Mouse (Mus musculus): ENCODE results near the gene Scg3. TPM values are rescaled to one million over a fixed set of nuclear protein-coding genes. Genes with fewer than 3 reads are reported as not detected.
"Not testable (repeated sequence)": the region's sequence is repeated elsewhere in the genome, so short reads cannot be mapped to it uniquely, and the experiment has no call there.

Scg3 gene
- polyA plus RNA-seq, 1 experiment from 2014 or later = 25.3 TPM

- 87% methylated on average over 2 of the region's 2 CpGs for WGBS
- H3K27me3 ChIP-seq (ENCODE audit: low read depth, poor library complexity, severe bottlenecking) = peaks cover 13% of the 10 kb centered on the region
- H3K4me3 ChIP-seq; H3K9me3 ChIP-seq (replicated peaks); H3K27ac ChIP-seq (replicated peaks); H3K4me1 ChIP-seq; DNase-seq (ENCODE audit: low spot score); H3K36me3 ChIP-seq: not testable (repeated sequence)
Observed at GRCm38 (mm10) chr9:75619761-75620160, 64.1 kb downstream of the Scg3 start.

- Histone ChIP-seq H3K36me3 (no peaks in the 10 kb centered on the region), H3K27me3 (ENCODE audit: low read depth, poor library complexity, severe bottlenecking) (peaks cover 4% of the 10 kb centered on the region), H3K4me3 (no peak overlapping the region), H3K9me3 (replicated peaks) (no peaks in the 10 kb centered on the region), H3K4me1 (no peaks in the 10 kb centered on the region), H3K27ac (replicated peaks) (no peak overlapping the region)
- 88% methylated on average over 6 of the region's 6 CpGs for WGBS
- DNase-seq (ENCODE audit: low spot score) = no peak
Observed at GRCm38 (mm10) chr9:75618836-75619400, 64.9 kb downstream of the Scg3 start.

GRCm38 (mm10) chr9:75616560-75616959 is 67.3 kb downstream of the Scg3 start:
- H3K36me3 ChIP-seq = no peaks in the 10 kb centered on the region
- H3K4me1 ChIP-seq = no peaks in the 10 kb centered on the region
- no peaks in the 10 kb centered on the region for H3K27me3 ChIP-seq (ENCODE audit: low read depth, poor library complexity, severe bottlenecking)
- 76% methylated on average over 3 of the region's 3 CpGs for WGBS
- no peak for DNase-seq (ENCODE audit: low spot score)
- no peak overlapping the region for H3K27ac ChIP-seq (replicated peaks)
- H3K4me3 ChIP-seq = no peak overlapping the region
- H3K9me3 ChIP-seq (replicated peaks) = 0 out of 2 replicates have a peak, but pooled peaks cover 3% of the 10 kb centered on the region

DNA sequence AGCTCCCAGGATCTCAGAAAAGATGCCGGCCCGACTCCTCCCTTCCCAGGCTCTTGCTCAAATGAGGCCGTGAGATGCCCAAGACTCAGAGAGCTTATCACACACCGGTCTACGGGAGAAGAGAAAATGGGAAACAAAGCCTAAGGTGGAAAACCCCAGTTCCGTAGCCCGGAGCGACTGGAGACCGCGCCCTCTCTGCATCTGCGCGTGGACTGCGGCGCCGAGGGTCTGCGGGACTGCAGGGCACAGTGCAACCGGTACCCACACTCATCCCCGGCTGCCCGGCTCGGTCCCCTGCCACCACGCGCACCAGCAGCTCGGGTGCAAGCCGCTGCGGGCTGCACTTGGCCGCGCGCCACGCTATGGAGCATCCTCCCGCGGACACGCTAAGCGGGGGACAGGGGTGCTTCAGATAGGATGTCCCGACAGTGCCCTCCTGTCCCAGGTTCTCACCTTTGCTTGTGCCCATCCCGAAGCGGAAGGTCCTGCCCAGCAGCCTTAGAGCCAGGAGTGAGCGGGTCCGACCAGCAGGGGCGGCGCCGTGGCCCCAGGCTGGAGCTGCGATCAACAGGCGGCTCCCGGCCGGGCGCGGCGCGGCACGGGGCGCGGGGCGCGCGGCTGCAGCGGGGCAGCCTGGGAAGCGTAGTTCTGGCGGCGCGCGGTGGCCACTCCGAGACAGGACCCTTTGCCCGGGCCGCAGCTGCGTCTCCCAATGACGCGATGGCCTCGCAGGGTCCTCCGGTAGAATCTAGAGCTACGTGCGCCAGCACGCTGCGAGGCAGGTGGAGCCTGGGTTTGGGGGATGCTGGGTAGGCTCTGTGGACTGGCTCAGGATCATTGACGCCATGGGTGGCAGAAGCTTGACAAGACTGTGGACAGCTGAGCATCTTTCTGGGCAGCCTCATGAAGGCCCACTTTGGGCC is 73.0 kb downstream of the Scg3 start, which contains the start of gene Tmod2:
TSS of gene Tmod2 (minus strand) at position 755 of the 923 bp plus-strand sequence.
- peak; percentile 85 for DNase-seq (ENCODE audit: low spot score)
- 0 out of 2 replicates have a peak, but pooled peaks cover 4% of the 10 kb centered on the region for H3K36me3 ChIP-seq
- H3K27ac ChIP-seq (replicated peaks) = peak within 1 kb of the TSS; percentile 89
- H3K27me3 ChIP-seq (ENCODE audit: low read depth, poor library complexity, severe bottlenecking) = peaks cover 5% of the 10 kb centered on the region; the same call in 1 of the 2 replicates
- H3K9me3 ChIP-seq (replicated peaks) = 0 out of 2 replicates have a peak, but pooled peaks cover 3% of the 10 kb centered on the region
- H3K4me3 ChIP-seq = peak within 1 kb of the TSS; percentile 92
- under 1% methylated on average over 74 of the region's 74 CpGs for WGBS
- peaks cover 13% of the 10 kb centered on the region for H3K4me1 ChIP-seq

DNA sequence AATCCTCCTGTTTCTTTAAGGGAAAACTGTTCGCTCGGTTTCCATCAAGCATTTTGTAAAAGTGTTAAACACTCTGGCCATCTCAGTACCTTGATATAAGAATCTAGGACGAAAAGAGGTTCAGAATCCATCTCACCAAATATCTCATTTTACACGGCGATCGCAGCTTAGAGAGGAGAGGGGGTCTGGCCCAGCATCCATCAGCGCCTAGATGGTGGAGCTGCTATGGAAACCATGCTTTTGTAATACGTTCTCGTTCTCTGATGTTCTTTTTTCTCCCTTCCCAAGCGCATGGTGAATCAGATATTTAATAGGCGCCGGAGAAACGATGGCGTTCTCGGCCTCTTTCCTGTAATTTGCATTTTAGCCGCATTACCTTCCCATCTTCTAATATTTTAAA is 73.9 kb downstream of the Scg3 start:
- peak overlapping the region; percentile 92 for H3K4me3 ChIP-seq
- H3K9me3 ChIP-seq (replicated peaks) = 0 out of 2 replicates have a peak, but pooled peaks cover 3% of the 10 kb centered on the region
- H3K27ac ChIP-seq (replicated peaks) = peak overlapping the region; percentile 89
- no peak for DNase-seq (ENCODE audit: low spot score)
- H3K4me1 ChIP-seq = peaks cover 13% of the 10 kb centered on the region
- H3K36me3 ChIP-seq = peaks cover 6% of the 10 kb centered on the region
- WGBS = 20% methylated on average over 16 of the region's 16 CpGs
- H3K27me3 ChIP-seq (ENCODE audit: low read depth, poor library complexity, severe bottlenecking) = peaks cover 5% of the 10 kb centered on the region; the same call in 1 of the 2 replicates

DNA sequence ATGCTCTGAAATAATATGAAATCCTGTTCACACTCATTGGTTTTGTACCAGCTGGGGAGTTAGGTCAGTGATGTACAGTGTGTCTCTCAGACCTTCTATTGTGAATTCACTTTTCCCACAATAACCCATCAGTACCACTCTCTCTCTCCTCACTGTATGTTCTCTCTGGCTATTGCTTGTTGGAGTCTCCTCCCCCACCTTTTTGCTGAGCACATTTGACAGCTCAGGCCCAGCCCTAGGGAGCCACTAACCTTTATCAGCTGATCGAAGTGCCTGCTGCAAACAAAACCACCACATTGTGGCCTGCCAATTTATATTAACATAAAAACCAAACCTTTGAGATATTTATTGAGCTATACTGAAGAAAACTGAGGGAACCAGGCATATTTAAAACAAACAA is 74.4 kb downstream of the Scg3 start:
- H3K36me3 ChIP-seq = peaks cover 10% of the 10 kb centered on the region
- no peak overlapping the region for H3K27ac ChIP-seq (replicated peaks)
- 69% methylated on average over 1 of the region's 1 CpGs for whole genome bisulfite sequencing
- peak overlapping the region; percentile 92 for H3K4me3 ChIP-seq
- H3K9me3 ChIP-seq (replicated peaks) = 0 out of 2 replicates have a peak, but pooled peaks cover 3% of the 10 kb centered on the region
- H3K4me1 ChIP-seq = peaks cover 13% of the 10 kb centered on the region
- peaks cover 5% of the 10 kb centered on the region; the same call in 1 of the 2 replicates for H3K27me3 ChIP-seq (ENCODE audit: low read depth, poor library complexity, severe bottlenecking)
- DNase-seq (ENCODE audit: low spot score) = no peak

- Histone ChIP-seq H3K27me3 (ENCODE audit: low read depth, poor library complexity, severe bottlenecking) (peaks cover 5% of the 10 kb centered on the region; the same call in 1 of the 2 replicates), H3K4me1 (peaks cover 13% of the 10 kb centered on the region), H3K36me3 (peaks cover 18% of the 10 kb centered on the region), H3K4me3 (no peak overlapping the region), H3K27ac (replicated peaks) (no peak overlapping the region), H3K9me3 (replicated peaks) (no peaks in the 10 kb centered on the region; the same call in 1 of the 2 replicates)
- 92% methylated on average over 4 of the region's 4 CpGs for WGBS
- no peak for DNase-seq (ENCODE audit: low spot score)
Observed at GRCm38 (mm10) chr9:75607496-75607895, 76.4 kb downstream of the Scg3 start.

DNA sequence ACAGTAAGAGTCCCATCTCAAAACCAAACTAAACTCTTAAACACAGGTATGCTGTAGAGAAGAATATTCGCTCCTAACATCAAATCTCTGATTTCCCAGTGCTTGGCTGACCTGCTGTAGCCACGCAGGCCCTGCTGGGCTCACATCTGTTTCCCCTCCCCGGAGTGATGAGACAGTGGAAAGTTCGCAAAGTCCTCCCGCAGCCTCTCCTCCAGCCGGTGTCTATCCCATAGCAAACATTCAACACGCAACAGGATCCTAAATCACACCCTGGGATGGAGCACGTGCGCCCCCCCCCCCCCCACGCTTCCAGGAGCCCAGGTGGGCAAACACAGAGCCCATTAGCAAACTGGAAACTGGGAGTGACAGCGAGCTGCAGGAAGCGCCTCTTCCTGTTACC is 82.3 kb downstream of the Scg3 start:
- no peak overlapping the region for H3K4me3 ChIP-seq
- peaks cover 6% of the 10 kb centered on the region for H3K4me1 ChIP-seq
- H3K27ac ChIP-seq (replicated peaks) = no peak overlapping the region
- 60% methylated on average over 12 of the region's 12 CpGs for WGBS
- no peak for DNase-seq (ENCODE audit: low spot score)
- peaks cover 16% of the 10 kb centered on the region for H3K36me3 ChIP-seq
- H3K9me3 ChIP-seq (replicated peaks) = no peaks in the 10 kb centered on the region; the same call in 1 of the 2 replicates
- no peaks in the 10 kb centered on the region for H3K27me3 ChIP-seq (ENCODE audit: low read depth, poor library complexity, severe bottlenecking)

- no peak overlapping the region for H3K27ac ChIP-seq (replicated peaks)
- WGBS = 83% methylated on average over 7 of the region's 7 CpGs
- DNase-seq (ENCODE audit: low spot score) = no peak
- H3K4me1 ChIP-seq = peaks cover 6% of the 10 kb centered on the region
- peaks cover 16% of the 10 kb centered on the region for H3K36me3 ChIP-seq
- H3K9me3 ChIP-seq (replicated peaks) = no peaks in the 10 kb centered on the region; the same call in 1 of the 2 replicates
- no peak overlapping the region for H3K4me3 ChIP-seq
- no peaks in the 10 kb centered on the region for H3K27me3 ChIP-seq (ENCODE audit: low read depth, poor library complexity, severe bottlenecking)
Observed at GRCm38 (mm10) chr9:75600166-75600934, 83.5 kb downstream of the Scg3 start.

GRCm38 (mm10) chr9:75599191-75599841 is 84.5 kb downstream of the Scg3 start:
- no peak for DNase-seq (ENCODE audit: low spot score)
- Histone ChIP-seq H3K4me1 (peaks cover 6% of the 10 kb centered on the region), H3K36me3 (peaks cover 17% of the 10 kb centered on the region), H3K27ac (replicated peaks) (no peak overlapping the region), H3K27me3 (ENCODE audit: low read depth, poor library complexity, severe bottlenecking) (no peaks in the 10 kb centered on the region), H3K4me3 (no peak overlapping the region), H3K9me3 (replicated peaks) (no peaks in the 10 kb centered on the region; the same call in 1 of the 2 replicates)
- 53% methylated on average over 5 of the region's 5 CpGs for WGBS

GRCm38 (mm10) chr9:75597596-75597995 is 86.3 kb downstream of the Scg3 start:
- no peaks in the 10 kb centered on the region for H3K9me3 ChIP-seq (replicated peaks)
- no peak overlapping the region for H3K4me3 ChIP-seq
- H3K27ac ChIP-seq (replicated peaks) = no peak overlapping the region
- 87% methylated on average over 4 of the region's 4 CpGs for WGBS
- H3K27me3 ChIP-seq (ENCODE audit: low read depth, poor library complexity, severe bottlenecking) = no peaks in the 10 kb centered on the region
- H3K4me1 ChIP-seq = peaks cover 6% of the 10 kb centered on the region
- DNase-seq (ENCODE audit: low spot score) = no peak
- peaks cover 26% of the 10 kb centered on the region for H3K36me3 ChIP-seq

DNA sequence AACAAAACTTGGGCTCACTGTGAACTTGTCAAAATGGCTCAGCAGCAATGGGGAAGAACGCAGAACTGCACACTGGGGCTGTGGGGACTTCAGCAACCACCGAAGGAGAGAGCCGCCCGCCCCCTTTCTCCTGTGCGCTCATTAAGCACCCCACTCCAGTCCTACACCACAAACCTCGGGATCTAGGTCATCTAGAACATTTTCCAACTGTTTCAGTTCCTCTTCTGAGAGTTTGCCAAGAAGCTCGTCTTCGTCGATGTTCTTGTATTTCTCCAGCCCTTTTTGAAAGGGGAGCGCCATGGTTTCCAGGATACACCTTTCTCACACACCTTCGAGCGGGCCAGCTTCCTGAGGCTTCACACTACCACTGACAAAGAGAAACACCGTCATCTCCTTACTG is 86.8 kb downstream of the Scg3 start:
- H3K4me1 ChIP-seq = peaks cover 6% of the 10 kb centered on the region
- peaks cover 31% of the 10 kb centered on the region for H3K36me3 ChIP-seq
- 91% methylated on average over 13 of the region's 13 CpGs for WGBS
- no peak for DNase-seq (ENCODE audit: low spot score)
- no peaks in the 10 kb centered on the region for H3K9me3 ChIP-seq (replicated peaks)
- no peak overlapping the region for H3K27ac ChIP-seq (replicated peaks)
- H3K27me3 ChIP-seq (ENCODE audit: low read depth, poor library complexity, severe bottlenecking) = no peaks in the 10 kb centered on the region
- no peak overlapping the region for H3K4me3 ChIP-seq

Data from midbrain, embryonic 10.5 days (tissue).